Mouse (Mus musculus) stomach, embryonic 14.5 days (tissue): Measurements from ENCODE around the gene Trip4. TPM values are rescaled to one million over a fixed set of nuclear protein-coding genes. Genes with fewer than 3 reads are reported as not detected.
A peak's percentile ranks its signal among the peaks of the same experiment; 100 is the strongest.

Experiments
- ATAC-seq: fragments of 200-750 bp; cut with Nextera tagmentation; 2 replicates; pipeline ENCODE4 v1.8.0; 2017; ENCODE audit warnings: low read depth, moderate TSS enrichment; ENCODE audit not compliant: insufficient number of reproducible peaks, insufficient read depth, low FRiP score
- H3K27ac ChIP-seq: fragments of 300-500 bp; sonication (generic); 2 replicates; pipeline ENCODE4 v1.5.1; 2014; ENCODE audit warnings: mild to moderate bottlenecking, low read length, moderate library complexity, mixed read lengths
- H3K27me3 ChIP-seq: fragments of 300-500 bp; sonication (generic); 2 replicates; pipeline ENCODE4 v1.6.1; 2014; ENCODE audit warnings: low read length, control low read depth, mixed read lengths; ENCODE audit not compliant: control insufficient read depth, insufficient read depth
- H3K36me3 ChIP-seq: fragments of 300-500 bp; sonication (generic); 2 replicates; pipeline ENCODE4 v1.6.1; 2014; ENCODE audit warnings: mild to moderate bottlenecking, control low read depth, low read length, moderate library complexity, mixed read lengths; ENCODE audit not compliant: control insufficient read depth, insufficient read depth
- H3K4me1 ChIP-seq: fragments of 300-500 bp; sonication (generic); 2 replicates; pipeline ENCODE4 v1.6.1; 2014; ENCODE audit warnings: low read length, control low read depth, mixed read lengths; ENCODE audit not compliant: control insufficient read depth, insufficient read depth
- H3K4me2 ChIP-seq: fragments of 300-500 bp; sonication (generic); replicated peaks from 2 replicates; pipeline ENCODE4 v1.6.1; 2014; ENCODE audit warnings: low read depth, low read length, control low read depth
- H3K4me3 ChIP-seq: fragments of 300-500 bp; sonication (generic); 2 replicates; pipeline ENCODE4 v1.5.1; 2014; ENCODE audit warnings: low read depth, low read length, control low read depth
- H3K9ac ChIP-seq: fragments of 300-500 bp; sonication (generic); replicated peaks from 2 replicates; pipeline ENCODE4 v1.6.1; 2014; ENCODE audit warnings: low read depth, mild to moderate bottlenecking, control low read depth, low read length, moderate library complexity, mixed read lengths
- H3K9me3 ChIP-seq: fragments of 300-500 bp; sonication (generic); 2 replicates; pipeline ENCODE4 v1.6.1; 2016; ENCODE audit warnings: low read depth, low read length, control low read depth; ENCODE audit not compliant: control insufficient read depth
- WGBS: fragments of 180-500 bp; shearing (Covaris S2); extraction: QIAGEN DNeasy Blood & Tissue Kit; methylation state at CpG from one replicate; pipeline ENCODE4 v1.1.7; 2014; 5-methylcytosine and 5-hydroxymethylcytosine counted together
- polyA plus RNA-seq: library from polyadenylated mRNA; unstranded; fragments of >200 nt; fragmentation: Nextera tagmentation; extraction: Ambion mirVana; gene quantifications from 2 replicates; pipeline ENCODE4 v1.2.1, GENCODE M21; 2014

Gene Trip4
- polyA plus RNA-seq, 1 experiment from 2014 or later = 35.1 TPM

GRCm38 (mm10) chr9:65909301-65909801 lies 757 bp upstream of the Trip4 start:
- H3K4me3 ChIP-seq = peak overlapping the region; percentile 82
- H3K9ac ChIP-seq = peak overlapping the region; percentile 63
- H3K27me3 ChIP-seq = no peaks in the 10 kb centered on the region
- H3K9me3 ChIP-seq = no peaks in the 10 kb centered on the region
- WGBS = under 1% methylated on average over 34 of the region's 34 CpGs
- no peaks in the 10 kb centered on the region for H3K4me1 ChIP-seq
- peak overlapping the region; percentile 85 for H3K4me2 ChIP-seq
- 0 out of 2 replicates have a peak, but pooled peaks cover 2% of the 10 kb centered on the region for H3K36me3 ChIP-seq
- peak; percentile 59 for ATAC-seq
- H3K27ac ChIP-seq = peak overlapping the region; percentile 90

- no peak overlapping the region for H3K27ac ChIP-seq
- no peaks in the 10 kb centered on the region for H3K27me3 ChIP-seq
- no peaks in the 10 kb centered on the region for H3K9me3 ChIP-seq
- no peak overlapping the region for H3K4me3 ChIP-seq
- H3K4me1 ChIP-seq = no peaks in the 10 kb centered on the region
- H3K9ac ChIP-seq = no peak overlapping the region
- no peak overlapping the region for H3K4me2 ChIP-seq
- peaks cover 14% of the 10 kb centered on the region; the same call in 1 of the 2 replicates for H3K36me3 ChIP-seq
- ATAC-seq = no peak
Observed at GRCm38 (mm10) chr9:65903419-65903818, 5.2 kb downstream of the Trip4 start.

DNA sequence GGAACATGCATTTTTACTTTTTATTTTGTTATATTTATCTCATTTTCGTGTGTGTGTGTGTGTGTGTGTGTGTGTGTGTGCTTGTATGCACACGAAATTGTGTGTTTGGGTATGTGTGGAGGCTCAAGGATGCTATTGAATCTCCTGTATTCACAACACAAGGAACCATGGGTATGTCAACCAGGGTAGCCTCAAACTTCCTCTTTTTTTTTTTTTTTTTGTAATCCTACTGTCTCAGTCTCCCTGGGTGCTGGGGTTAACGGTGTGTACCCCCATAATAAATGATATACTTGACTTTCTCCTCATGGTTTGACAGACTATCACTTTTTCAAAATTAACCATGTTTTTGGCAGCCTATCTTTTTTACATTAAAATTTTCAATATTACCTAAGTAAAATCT lies 5.7 kb downstream of the Trip4 start:
- Histone ChIP-seq H3K9me3 (no peaks in the 10 kb centered on the region), H3K4me1 (no peaks in the 10 kb centered on the region), H3K27ac (no peak overlapping the region), H3K4me3 (no peak overlapping the region), H3K27me3 (no peaks in the 10 kb centered on the region), H3K36me3 (peaks cover 15% of the 10 kb centered on the region; the same call in 1 of the 2 replicates), H3K9ac (no peak overlapping the region), H3K4me2 (no peak overlapping the region)
- 90% methylated on average over 3 of the region's 3 CpGs for WGBS
- no peak for ATAC-seq

- H3K36me3 ChIP-seq = peaks cover 25% of the 10 kb centered on the region
- no peaks in the 10 kb centered on the region for H3K9me3 ChIP-seq
- WGBS = 89% methylated on average over 2 of the region's 2 CpGs
- no peak overlapping the region for H3K9ac ChIP-seq
- H3K4me1 ChIP-seq = 0 out of 2 replicates have a peak, but pooled peaks cover 2% of the 10 kb centered on the region
- H3K27me3 ChIP-seq = no peaks in the 10 kb centered on the region
- no peak overlapping the region for H3K4me3 ChIP-seq
- H3K27ac ChIP-seq = no peak overlapping the region
- ATAC-seq = no peak
- H3K4me2 ChIP-seq = no peak overlapping the region
Observed at GRCm38 (mm10) chr9:65896977-65897376, 11.6 kb downstream of the Trip4 start.

- Histone ChIP-seq H3K36me3 (peaks cover 4% of the 10 kb centered on the region; the same call in 1 of the 2 replicates), H3K4me2 (peak overlapping the region; percentile 84), H3K4me3 (peak overlapping the region; percentile 75), H3K27ac (no peak overlapping the region), H3K27me3 (no peaks in the 10 kb centered on the region), H3K9me3 (no peaks in the 10 kb centered on the region), H3K9ac (peak overlapping the region; percentile 67), H3K4me1 (0 out of 2 replicates have a peak, but pooled peaks cover 5% of the 10 kb centered on the region)
- under 1% methylated on average over 5 of the region's 5 CpGs for WGBS
- no peak for ATAC-seq
Observed at GRCm38 (mm10) chr9:65891126-65891525, 17.5 kb downstream of the Trip4 start.

- Histone ChIP-seq H3K9ac (peak within 1 kb of the TSS; percentile 67), H3K36me3 (peaks cover 4% of the 10 kb centered on the region; the same call in 1 of the 2 replicates), H3K27me3 (no peaks in the 10 kb centered on the region), H3K4me3 (peak within 1 kb of the TSS; percentile 75), H3K4me2 (peak within 1 kb of the TSS; percentile 84), H3K4me1 (0 out of 2 replicates have a peak, but pooled peaks cover 5% of the 10 kb centered on the region), H3K27ac (peak within 1 kb of the TSS; percentile 71; the same call in 1 of the 2 replicates), H3K9me3 (no peaks in the 10 kb centered on the region)
- ATAC-seq = peak; percentile 97
- WGBS = under 1% methylated on average over 21 of the region's 21 CpGs
Observed at GRCm38 (mm10) chr9:65890143-65890628, 18.4 kb downstream of the Trip4 start, which contains the start of gene Pclaf. Gene Pclaf, plus strand, starts transcription at chr9:65890237.

DNA sequence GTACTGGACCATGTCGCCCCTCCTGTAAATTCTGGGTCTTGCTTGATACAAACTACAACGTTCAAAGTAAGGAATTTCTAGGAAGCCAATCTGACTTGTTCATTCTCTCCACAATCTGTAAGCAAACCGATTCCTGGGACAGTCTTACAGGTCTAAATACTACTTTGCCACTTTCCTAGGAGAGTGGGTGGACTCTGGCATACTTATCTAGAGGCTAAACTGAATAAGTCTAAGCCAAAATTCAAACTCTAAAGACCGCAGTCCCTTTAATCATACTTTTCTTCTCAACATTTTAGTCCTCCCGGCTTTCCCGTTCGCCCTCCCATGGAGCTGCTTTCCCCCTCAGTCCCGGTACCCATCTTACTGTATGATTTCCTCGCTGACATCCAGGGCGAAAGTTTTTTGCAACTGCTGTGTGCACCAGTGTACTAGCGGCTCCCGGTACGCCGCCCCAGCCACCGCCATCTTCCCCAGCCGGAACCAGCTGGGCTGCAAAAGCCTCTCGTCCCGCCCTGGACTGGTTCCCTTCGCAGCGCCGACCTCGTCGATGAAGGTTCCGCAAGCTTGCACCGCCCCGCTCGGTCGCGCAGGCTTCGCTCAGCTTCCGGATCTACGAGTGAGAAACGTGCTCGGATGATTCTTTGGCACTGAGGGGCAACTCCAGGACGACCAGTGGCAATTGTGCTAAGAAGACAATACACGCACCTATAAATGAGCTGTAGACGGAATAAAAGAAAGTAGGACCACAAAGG lies 23.9 kb downstream of the Trip4 start:
- ATAC-seq = peak; percentile 95
- H3K4me3 ChIP-seq = peak overlapping the region; percentile 77

DNA sequence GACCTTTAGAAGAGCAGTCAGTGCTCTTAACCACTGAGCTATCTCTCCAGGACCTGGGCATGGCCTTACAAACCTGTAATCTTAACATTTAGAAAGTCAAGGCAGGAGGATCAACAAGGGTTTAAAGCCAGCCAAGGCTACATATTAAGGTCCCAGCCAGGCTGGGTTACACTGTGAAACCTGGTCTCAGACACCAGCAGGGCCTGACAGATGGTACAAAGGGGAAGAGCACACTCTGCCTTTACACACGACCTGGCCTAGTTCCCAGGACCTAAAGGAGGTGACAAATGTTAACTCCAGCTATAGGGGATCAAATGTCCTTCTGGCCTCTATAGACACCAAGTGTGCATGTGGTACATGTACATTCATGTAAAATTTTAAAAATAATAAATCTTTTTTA lies 48.9 kb downstream of the Trip4 start:
- 46% methylated on average over 1 of the region's 1 CpGs for WGBS
- H3K27ac ChIP-seq = no peak overlapping the region
- no peaks in the 10 kb centered on the region for H3K9me3 ChIP-seq
- H3K4me3 ChIP-seq = no peak overlapping the region
- peaks cover 30% of the 10 kb centered on the region for H3K36me3 ChIP-seq
- no peak for ATAC-seq
- no peak overlapping the region for H3K9ac ChIP-seq
- H3K4me1 ChIP-seq = no peaks in the 10 kb centered on the region
- no peaks in the 10 kb centered on the region for H3K27me3 ChIP-seq
- no peak overlapping the region for H3K4me2 ChIP-seq

More for the DNA sequence above, 23.9 kb downstream of the Trip4 start:
- Histone ChIP-seq H3K27ac (peak overlapping the region; percentile 80), H3K4me1 (peaks cover 3% of the 10 kb centered on the region), H3K4me2 (peak overlapping the region; percentile 83), H3K9ac (peak overlapping the region; percentile 63), H3K27me3 (no peaks in the 10 kb centered on the region), H3K36me3 (peaks cover 4% of the 10 kb centered on the region; the same call in 1 of the 2 replicates), H3K9me3 (no peaks in the 10 kb centered on the region)
- WGBS = under 1% methylated on average over 37 of the region's 37 CpGs
